Comparison of ENCODE assay signal across 36 mouse cellular contexts in genomic region chr14:69547310-69547709, GRCm38 (mm10). TPM values are rescaled to one million over a fixed set of nuclear protein-coding genes. Genes with fewer than 3 reads are reported as not detected.
"Had no signal": no experiment of that assay in that cellular context is flagged by ENCODE, and none has a peak within 500 bp of the region (broad histone marks: within the 10 kb centered on the region; RNA-seq: fewer than 3 reads in every experiment).

No protein-coding gene starts in this region.

RNA-seq across cellular contexts. Expression of gene Gm27179, which starts 35.0 kb away (rescaled TPM):
- total RNA-seq: left cerebral cortex, adult 8-10 months; left cerebral cortex, postnatal 14 days; left cerebral cortex, postnatal 25 days; left cerebral cortex, postnatal 36 days; left cerebral cortex, postnatal 4 days; liver, adult 2 months; megakaryocyte, adult 5-6 weeks; megakaryocyte-erythroid progenitor cell, adult 5-6 weeks; midbrain, postnatal 0 days; monocyte, adult 5-6 weeks had no signal
- polyA plus RNA-seq: limb, embryonic 10.5 days; limb, embryonic 11.5 days; limb, embryonic 12.5 days; limb, embryonic 13.5 days; limb, embryonic 14.5 days; liver, adult 2 months; liver, embryonic 11.5 days; liver, embryonic 12.5 days; liver, embryonic 13.5 days; liver, embryonic 14.5 days; liver, embryonic 15.5 days; liver, embryonic 16.5 days; liver, postnatal 0 days; lung, embryonic 14.5 days; lung, embryonic 15.5 days; macrophage; midbrain, embryonic 10.5 days; midbrain, embryonic 11.5 days; midbrain, embryonic 12.5 days; midbrain, embryonic 13.5 days; midbrain, embryonic 14.5 days; midbrain, embryonic 15.5 days; midbrain, embryonic 16.5 days; midbrain, postnatal 0 days; myocyte; neural tube, embryonic 11.5 days; neural tube, embryonic 12.5 days; neural tube, embryonic 13.5 days had no signal

RNA-seq across cellular contexts. Expression of gene Gm16867, which starts 44.1 kb away (rescaled TPM):
- total RNA-seq: liver, adult 2 months; midbrain, postnatal 0 days had no signal
- polyA plus RNA-seq: limb, embryonic 10.5 days; limb, embryonic 11.5 days; limb, embryonic 12.5 days; limb, embryonic 14.5 days; liver, embryonic 11.5 days; liver, embryonic 13.5 days; liver, postnatal 0 days; lung, embryonic 14.5 days; lung, embryonic 15.5 days; midbrain, embryonic 10.5 days; midbrain, embryonic 11.5 days; midbrain, embryonic 12.5 days; midbrain, embryonic 13.5 days; midbrain, embryonic 14.5 days; midbrain, embryonic 15.5 days; midbrain, embryonic 16.5 days; midbrain, postnatal 0 days; myocyte; neural tube, embryonic 11.5 days; neural tube, embryonic 12.5 days; neural tube, embryonic 13.5 days had no signal
